Mouse (Mus musculus) liver, postnatal 0 days (tissue): ENCODE measurements around the gene Hspb9.

Source experiments
- CTCF ChIP-seq: sonication (generic); IDR thresholded peaks from 2 replicates; pipeline ENCODE4 v1.5.1; 2016; ENCODE audit warnings: antibody characterized with exemption, low read depth
- EP300 ChIP-seq: IDR thresholded peaks from 2 replicates; pipeline ENCODE4 v1.6.1; 2016; ENCODE audit warnings: antibody characterized with exemption, low read depth, mild to moderate bottlenecking

- TF ChIP-seq CTCF (no peak), EP300 (no peak)
These were observed 35.8 kb upstream of the Hspb9 start for GRCm38 (mm10) chr11:100677810-100678209.
